Mouse (Mus musculus): ENCODE results near the gene Alas2. TPM values are rescaled to one million over a fixed set of nuclear protein-coding genes. Genes with fewer than 3 reads are reported as not detected.

Gene Alas2
- total RNA-seq, 2 experiments from 2014 or later = 4.7 to 5.4 TPM

DNA sequence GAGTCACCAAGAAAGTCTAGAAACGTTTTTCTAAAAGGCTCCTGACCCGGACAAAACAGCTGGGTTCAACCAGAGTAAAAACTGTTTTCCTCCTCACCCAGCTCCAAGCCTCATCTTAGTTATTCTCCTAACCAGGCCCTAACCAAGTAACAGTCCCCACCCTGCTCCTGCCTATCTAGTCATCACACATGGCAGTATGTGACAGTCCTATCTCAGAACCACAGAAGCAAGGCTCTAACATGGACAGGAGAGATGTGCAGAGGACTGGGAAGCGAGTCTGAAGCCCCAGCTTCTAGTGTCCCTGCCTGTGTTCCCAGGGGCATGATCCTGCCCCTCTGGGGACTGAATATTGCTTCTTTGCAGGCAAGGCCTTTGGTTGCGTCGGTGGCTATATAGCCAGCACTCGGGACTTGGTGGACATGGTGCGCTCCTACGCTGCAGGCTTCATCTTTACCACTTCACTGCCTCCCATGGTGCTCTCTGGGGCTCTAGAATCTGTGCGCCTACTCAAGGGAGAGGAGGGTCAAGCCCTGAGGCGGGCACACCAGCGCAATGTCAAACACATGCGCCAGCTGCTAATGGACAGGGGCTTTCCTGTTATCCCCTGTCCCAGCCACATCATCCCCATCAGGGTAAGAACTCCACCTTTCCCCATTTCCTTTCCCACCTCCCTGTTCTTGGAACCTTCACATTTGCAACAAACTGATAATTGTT is 17.6 kb downstream of the Alas2 start:
- no peak for TF ChIP-seq CTCF (IDR thresholded peaks at IDR 0.05)
- intact Hi-C loops (cut with DNase I) = no loop called here
- DNase-seq (ENCODE audit: extremely low spot score in 1 of 2, low spot score in 2 of 2) = no peak

DNA sequence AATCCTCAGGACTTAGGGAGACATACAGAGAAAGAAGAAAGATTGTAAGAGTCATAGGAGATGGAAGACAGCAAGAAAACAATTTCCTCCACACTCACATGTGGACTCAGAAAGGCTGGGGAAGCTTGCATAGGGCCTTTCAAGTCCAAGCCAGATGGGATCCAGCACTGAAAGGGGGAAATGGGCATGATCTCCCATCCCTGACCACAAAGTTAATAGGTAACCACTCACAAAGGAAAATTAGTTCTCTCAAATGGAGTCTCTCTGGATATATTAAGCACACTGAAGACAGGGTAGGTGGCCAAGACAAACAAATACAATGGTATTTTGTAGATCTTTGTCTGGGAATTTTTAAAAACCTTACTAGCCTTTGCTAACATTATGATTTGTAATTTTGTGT is 34.7 kb downstream of the Alas2 start:
- DNase-seq (ENCODE audit: extremely low spot score in 1 of 2, low spot score in 2 of 2) = no peak
- Histone ChIP-seq H3K4me3 (no peak overlapping the region), H3K27ac (no peak overlapping the region)
- TF ChIP-seq CTCF (IDR thresholded peaks at IDR 0.05) = no peak
- intact Hi-C loops (cut with DNase I) = loop anchor here (10.0 kb wide), 1 partner anchor 403 kb away; no protein-coding TSS in a partner anchor

More for the DNA sequence above, 17.6 kb downstream of the Alas2 start:
- H3K4me3 ChIP-seq = no peak overlapping the region
- no peak overlapping the region for H3K27ac ChIP-seq

GRCm38 (mm10) chrX:150585116-150585515 is 37.9 kb downstream of the Alas2 start:
- TF ChIP-seq CTCF (IDR thresholded peaks at IDR 0.05) = no peak
- H3K4me3 ChIP-seq = no peak overlapping the region
- intact Hi-C loops (cut with DNase I) = loop anchor here (5.0 to 10.0 kb wide), 2 partner anchors 72 to 400 kb away; partner anchors contain the start of gene Tro
- no peak for DNase-seq (ENCODE audit: extremely low spot score in 1 of 2, low spot score in 2 of 2)
- H3K27ac ChIP-seq = no peak overlapping the region

GRCm38 (mm10) chrX:150588023-150588764 is 41.0 kb downstream of the Alas2 start, which contains the start of gene Pfkfb1:
TSS of gene Pfkfb1 (plus strand) at chrX:150588229.
- peak; percentile 69 to 73 for DNase-seq (ENCODE audit: extremely low spot score in 1 of 2, low spot score in 2 of 2)
- peak; percentile 49 for TF ChIP-seq CTCF (IDR thresholded peaks at IDR 0.05)
- intact Hi-C loops (cut with DNase I) = loop anchor here (5.0 to 10.0 kb wide), 2 partner anchors 69 to 397 kb away; partner anchors contain the start of gene Tro
- Histone ChIP-seq H3K4me3 (peak within 1 kb of the TSS; percentile 59), H3K27ac (peak within 1 kb of the TSS; percentile 64)

GRCm38 (mm10) chrX:150589696-150590095 is 42.5 kb downstream of the Alas2 start, which contains the start of gene Apex2:
TSS of gene Apex2 (minus strand) at chrX:150589868.
- no peak for DNase-seq (ENCODE audit: extremely low spot score in 1 of 2, low spot score in 2 of 2)
- H3K27ac ChIP-seq = no peak within 1 kb of the TSS
- intact Hi-C loops (cut with DNase I) = loop anchor here (5.0 to 10.0 kb wide), 2 partner anchors 68 to 395 kb away; partner anchors contain the start of gene Tro
- H3K4me3 ChIP-seq = no peak within 1 kb of the TSS
- TF ChIP-seq CTCF (IDR thresholded peaks at IDR 0.05) = no peak

GRCm38 (mm10) chrX:150593266-150594035 is 46.3 kb downstream of the Alas2 start:
- Histone ChIP-seq H3K4me3 (no peak overlapping the region), H3K27ac (no peak overlapping the region)
- no peak for TF ChIP-seq CTCF (IDR thresholded peaks at IDR 0.05)
- intact Hi-C loops (cut with DNase I) = no loop called here
- no peak for DNase-seq (ENCODE audit: extremely low spot score in 1 of 2, low spot score in 2 of 2)

DNA sequence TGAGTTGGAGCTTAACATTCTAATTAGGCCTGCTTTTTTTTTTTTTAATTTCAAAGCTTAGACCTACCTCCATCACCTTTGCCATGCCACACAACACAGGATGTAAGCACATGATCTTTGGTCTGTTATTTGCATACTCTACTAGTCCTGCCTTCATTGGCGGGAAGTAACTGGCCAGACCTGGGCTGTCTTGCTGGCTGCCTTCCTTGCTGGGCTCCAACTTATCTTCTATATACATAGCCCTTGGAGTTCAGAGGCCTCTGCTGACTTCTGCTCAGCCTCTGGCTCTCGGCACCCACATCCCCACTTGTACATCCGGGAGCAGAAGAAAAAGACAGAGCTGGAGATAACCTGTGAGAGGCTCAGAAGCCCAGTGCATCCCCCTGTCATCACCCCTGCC is 47.0 kb downstream of the Alas2 start:
- DNase-seq (ENCODE audit: extremely low spot score in 1 of 2, low spot score in 2 of 2) = no peak
- TF ChIP-seq CTCF (IDR thresholded peaks at IDR 0.05) = no peak
- H3K4me3 ChIP-seq = no peak overlapping the region
- no peak overlapping the region for H3K27ac ChIP-seq
- intact Hi-C loops (cut with DNase I) = no loop called here

GRCm38 (mm10) chrX:150595016-150595760 is 48.0 kb downstream of the Alas2 start:
- no peak overlapping the region for H3K27ac ChIP-seq
- intact Hi-C loops (cut with DNase I) = no loop called here
- H3K4me3 ChIP-seq = no peak overlapping the region
- no peak for TF ChIP-seq CTCF (IDR thresholded peaks at IDR 0.05)
- no peak for DNase-seq (ENCODE audit: extremely low spot score in 1 of 2, low spot score in 2 of 2)

GRCm38 (mm10) chrX:150598882-150599281 is 51.7 kb downstream of the Alas2 start:
- intact Hi-C loops (cut with DNase I) = no loop called here
- DNase-seq (ENCODE audit: extremely low spot score in 1 of 2, low spot score in 2 of 2) = no peak
- H3K27ac ChIP-seq = no peak overlapping the region
- TF ChIP-seq CTCF (IDR thresholded peaks at IDR 0.05) = no peak
- no peak overlapping the region for H3K4me3 ChIP-seq

Small RNAs within 50 kb of the gene (microRNA-seq; reads per million reads assigned to microRNA genes)
- 0 reads per million in 2 experiments for gene Mir3620

Other genes starting within 250 kb of the Alas2 start
- 10 to 100 TPM; 36.5 to 38.9 TPM for gene Tmem29, start 88.2 kb upstream of the Alas2 start, total RNA-seq (2021)
- 1 to 10 TPM; 1.1 to 1.7 TPM for gene Pfkfb1, start 40.9 kb downstream of the Alas2 start, total RNA-seq (2021)
- 10 to 100 TPM; 15.2 to 16.4 TPM for gene Apex2, start 42.5 kb downstream of the Alas2 start, total RNA-seq (2021)
- gene Tro, start 110.2 kb downstream of the Alas2 start, total RNA-seq (2021) = 100 to 1,000 TPM; 156 to 158 TPM

Data from left cerebral cortex, adult 2 months (tissue).